Mouse (Mus musculus) c-Kit-positive CD71-positive TER-119-positive erythroid progenitor cells, embryonic 14.5 days (primary cell): ENCODE measurements at regions not wholly inside any gene's neighbourhood (a gene's known extent, or its start where the extent isn't known, plus 50 kb on each side); places are given as distances from the start of the nearest gene placed in this dataset.

Source experiments
- DNase-seq: peaks from one replicate; pipeline ENCODE4 v3.0.0-alpha.2; 2013; ENCODE audit warnings: low spot score

DNA sequence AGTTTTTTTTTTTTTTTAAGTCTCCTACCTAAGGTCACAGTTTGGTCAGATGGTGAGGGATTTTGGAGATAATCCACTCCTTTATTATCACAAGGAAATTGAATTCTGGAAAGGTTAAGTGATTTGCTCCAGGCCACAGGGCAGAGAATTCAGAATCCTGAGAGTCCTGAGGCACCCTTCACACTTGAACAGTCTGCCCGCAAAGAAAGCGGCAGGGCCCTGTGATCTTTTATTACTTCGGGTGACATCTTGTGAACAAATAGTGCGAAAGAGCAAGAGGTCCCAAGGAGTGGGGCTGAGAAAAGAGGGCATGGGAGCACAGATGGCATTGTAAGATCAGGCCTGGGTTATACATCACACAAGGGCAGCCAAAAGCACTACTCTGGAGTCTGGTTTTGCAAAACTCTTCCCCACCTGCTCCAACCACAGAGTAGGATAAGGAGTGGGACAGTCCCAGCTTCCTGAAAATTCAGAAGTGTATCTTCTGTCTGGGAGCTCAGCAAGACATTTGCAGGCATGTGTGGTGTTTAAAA is 150.5 kb upstream of the Wdr11 start:
- no peak for DNase-seq

DNA sequence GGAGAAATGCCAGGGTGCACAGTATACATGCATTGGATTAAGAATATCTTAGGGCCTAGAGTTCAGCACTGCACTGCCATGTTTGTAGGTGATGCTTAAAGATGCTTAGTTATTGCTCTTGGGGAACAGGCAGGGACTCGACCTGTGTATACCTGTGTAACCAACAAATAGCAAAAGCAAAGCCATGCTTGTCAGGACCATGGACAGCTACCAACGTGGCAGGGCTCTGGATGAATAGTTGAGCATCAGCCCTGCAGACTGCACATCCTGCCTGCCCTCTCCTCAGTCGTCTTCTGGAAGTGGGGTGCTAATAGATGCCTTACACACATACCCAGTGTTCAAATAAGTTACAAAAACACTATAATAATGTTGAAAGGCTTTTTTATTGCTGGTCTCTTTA is 122.2 kb upstream of the Wdr11 start:
- peak; percentile 10 for DNase-seq

DNA sequence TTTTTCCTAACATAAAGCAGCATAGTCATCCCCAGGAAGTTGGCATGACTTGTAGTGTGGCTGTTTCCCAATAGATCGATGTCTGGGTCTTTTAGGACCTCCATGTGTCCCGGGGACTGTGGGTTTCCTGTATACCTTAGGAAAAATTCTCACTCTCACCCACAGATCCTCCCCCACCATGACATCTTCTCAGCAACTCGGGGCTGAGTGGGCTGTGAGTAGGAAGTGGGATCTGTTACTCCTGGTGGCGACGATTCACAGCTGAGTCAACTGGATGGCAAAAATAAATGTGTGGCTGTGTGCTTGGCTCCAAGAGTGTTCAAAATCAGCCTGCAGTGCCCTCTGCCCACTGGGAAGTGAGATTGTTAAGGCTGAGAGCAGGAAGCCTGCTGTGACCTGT is 107.9 kb upstream of the Wdr11 start:
- DNase-seq = no peak

DNA sequence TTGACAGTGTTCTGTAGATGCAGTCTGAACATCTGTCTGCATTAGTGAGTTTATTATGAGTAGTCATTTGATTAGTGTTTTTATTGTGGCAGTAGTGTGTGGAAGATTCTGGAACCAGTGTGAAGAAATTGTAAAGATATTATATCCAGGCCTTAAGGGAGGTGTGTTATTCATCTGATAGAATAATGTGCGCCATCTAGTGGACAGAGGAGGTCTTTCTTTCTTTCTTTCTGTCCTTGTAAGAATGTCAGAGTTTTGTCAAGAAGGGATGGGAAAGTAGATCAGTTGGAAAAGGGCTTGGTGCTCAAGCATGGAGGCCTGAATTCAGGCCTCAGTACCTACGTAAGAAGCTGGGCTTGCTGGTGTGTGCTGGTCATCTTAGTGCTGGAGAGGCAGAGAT is 84.8 kb upstream of the Wdr11 start:
- DNase-seq = peak; percentile 17

DNA sequence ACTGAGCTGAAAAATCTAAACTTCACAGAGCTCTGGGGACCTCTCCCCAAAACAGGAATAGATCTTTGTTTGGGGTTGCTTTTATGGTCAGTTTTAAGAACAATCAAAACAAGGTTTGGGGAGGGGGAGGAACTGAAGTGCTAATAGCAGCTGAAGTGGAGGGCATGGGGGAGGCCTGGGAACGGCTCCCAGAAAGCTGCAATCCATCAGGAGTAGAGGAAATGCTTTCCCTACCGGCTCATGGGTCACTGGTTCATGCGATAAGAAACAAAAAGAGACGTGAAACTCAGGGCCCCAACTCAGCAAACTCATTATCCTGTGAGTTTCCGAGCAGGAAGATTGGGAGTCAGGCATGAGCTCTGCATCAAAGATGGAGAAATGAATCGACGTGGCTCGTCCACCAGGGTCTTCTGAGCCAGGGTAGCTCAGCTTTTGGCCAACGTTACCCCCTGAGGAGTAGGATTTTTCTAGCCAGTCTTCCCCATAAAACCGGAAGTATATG is 82.0 kb upstream of the Wdr11 start:
- DNase-seq = no peak

DNA sequence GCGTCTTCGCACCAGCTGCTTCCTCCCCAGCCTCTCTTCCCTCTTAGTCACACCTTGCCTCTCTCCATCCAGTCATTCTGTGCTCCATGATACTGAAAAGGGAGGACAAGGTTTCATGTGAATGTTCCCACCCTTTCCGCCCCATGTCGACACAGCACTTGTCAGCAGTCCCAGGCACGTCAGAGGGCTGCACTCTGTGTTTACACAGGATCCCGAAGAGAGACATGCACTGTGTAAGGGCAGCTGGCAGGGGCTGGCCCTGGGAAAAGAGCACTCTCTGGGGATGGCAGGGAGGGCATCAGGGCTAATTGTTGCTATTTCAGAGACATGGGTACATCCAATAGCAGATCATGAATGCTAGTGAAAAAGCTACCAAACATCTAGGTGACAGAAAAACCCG is 77.0 kb upstream of the Wdr11 start:
- DNase-seq = no peak

DNA sequence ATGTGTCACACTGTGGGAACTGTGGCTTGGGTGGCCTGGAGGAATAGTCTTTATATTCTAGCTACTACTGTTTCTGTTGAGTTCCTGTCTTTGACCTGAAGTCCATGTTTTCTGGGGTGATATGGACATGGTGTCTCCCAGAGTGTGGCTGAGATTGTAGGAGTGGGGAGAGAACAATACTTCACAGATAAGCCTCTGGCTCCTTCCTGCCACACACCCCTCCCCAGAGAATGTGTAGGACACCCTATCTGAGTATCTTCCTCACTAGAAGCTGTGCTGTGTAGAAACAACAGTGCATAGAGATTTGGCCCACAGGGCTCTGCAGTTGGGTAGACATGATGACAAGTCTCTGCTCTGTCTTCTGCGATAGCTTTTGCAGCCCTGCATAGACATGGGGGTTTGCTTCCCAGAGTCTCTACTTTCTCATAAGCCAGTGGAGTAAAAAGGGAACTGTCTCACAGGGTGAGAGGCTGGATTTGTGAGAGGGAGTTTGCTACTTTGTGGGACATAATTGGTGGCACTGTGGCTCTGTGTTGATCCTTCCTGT is 67.2 kb upstream of the Wdr11 start:
- no peak for DNase-seq

DNA sequence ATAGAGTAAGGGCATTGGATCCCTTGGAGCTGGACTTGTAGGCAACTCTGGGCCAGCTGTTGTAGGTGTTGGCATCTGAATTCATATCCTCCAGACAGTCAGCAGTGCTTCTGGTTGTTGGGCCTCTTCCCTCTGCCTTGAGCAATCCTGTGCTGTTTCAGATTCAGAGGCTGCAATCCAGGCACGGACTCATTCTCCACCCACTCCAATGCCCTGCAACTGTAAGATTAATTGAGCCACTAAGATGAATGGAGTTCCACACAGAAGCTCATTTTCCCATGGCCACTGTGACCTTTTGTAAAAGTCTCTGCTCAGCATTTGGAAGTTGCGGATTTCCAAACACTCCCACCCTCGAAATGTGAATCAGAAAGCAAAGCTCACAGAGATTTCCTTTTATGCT is 65.7 kb upstream of the Wdr11 start:
- no peak for DNase-seq

DNA sequence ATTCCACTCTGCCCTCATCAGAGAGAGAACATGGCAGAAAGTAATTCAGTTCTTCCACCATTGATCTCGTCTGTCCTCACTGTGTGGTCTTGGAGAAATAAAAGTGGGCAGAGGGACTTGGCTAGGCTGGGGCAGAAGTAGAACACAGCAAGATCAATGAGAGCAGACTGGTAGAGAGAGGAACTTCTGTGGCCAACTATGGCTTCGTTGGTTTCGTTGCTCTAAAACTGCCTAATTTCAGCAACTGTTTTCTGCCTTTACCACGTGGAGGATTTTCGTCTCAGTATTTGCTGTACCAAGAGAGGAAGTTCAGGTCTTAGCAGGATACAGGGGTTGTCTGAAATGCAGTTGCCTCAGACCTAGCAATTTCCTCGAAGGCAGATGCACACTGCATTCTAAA is 63.4 kb upstream of the Wdr11 start:
- DNase-seq = no peak

DNA sequence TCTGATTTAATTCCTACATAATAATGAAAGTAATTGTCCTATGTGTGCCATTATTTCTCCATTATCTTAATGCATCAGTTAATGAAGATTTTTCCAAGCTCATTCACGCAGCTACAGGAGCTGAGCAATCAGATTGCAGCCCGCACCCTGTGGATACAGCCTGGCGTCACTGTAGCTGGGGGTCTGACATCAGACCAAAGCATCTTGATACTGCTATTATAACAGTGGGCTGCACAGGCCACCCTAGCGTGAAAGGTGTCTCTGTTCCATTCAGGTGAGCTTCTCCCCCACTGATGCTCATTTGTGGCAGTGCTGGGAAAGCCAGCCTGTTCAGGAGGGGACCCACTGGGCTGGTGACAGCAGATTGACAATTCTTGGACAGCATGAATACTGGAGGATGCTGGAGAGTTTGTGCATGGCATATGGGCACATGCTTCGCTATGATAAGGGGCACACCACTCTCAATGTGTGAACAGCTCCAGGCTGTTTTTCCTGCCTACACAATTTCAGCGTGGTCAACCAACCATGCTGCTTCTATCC is 58.2 kb upstream of the Wdr11 start:
- DNase-seq = no peak
